Mouse (Mus musculus) spleen, postnatal 36 days (tissue): ENCODE measurements at regions not wholly inside any gene's neighbourhood (a gene's known extent, or its start where the extent isn't known, plus 50 kb on each side); places are given as distances from the start of the nearest gene placed in this dataset.

Experiments used
- DNase-seq, 2 experiments: peaks; one replicate each; pipeline ENCODE4 v3.0.0; 2022; ENCODE audit warnings: low spot score in 2 of 2, mixed read lengths in 1 of 2

DNA sequence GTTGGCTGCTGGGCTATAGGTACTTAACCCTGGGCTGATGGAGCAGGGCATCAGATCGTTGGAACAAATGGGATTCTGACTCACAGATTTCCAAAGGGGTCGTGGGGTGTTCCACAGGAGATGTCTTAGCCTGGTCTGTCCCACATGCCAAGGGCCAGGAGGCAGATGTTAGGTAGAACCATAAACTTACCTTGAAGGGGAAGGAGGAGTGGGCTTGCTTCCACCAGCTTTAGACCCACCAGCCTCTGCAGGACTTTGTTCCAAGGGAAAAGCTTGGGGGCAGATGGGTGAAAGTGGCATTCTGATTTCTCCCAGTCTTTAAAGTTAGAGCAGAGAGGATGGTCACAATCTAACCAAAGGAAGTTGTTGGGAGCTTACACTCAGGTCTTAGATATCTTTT, 165.7 kb upstream of the Agap1 start:
- DNase-seq = no peak

DNA sequence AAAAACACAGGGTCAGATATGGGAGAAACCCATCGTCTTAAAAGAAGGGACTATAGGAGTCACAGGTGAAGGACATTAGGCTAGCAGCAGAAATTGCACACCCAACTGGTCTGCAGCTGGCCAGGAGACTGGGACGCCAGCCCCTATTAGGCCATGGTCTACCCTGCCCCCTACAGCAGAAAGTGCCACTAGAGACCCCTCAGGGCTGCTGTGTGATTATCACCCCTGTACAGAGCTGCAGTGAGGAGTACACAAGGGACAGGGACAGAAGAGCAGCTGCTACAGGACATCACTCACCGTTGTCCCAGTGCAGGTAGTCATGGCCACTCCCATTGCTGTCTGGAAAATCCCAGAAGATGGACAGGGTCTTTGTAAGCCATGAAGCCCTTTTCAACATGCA, 157.9 kb upstream of the Agap1 start:
- no peak for DNase-seq

DNA sequence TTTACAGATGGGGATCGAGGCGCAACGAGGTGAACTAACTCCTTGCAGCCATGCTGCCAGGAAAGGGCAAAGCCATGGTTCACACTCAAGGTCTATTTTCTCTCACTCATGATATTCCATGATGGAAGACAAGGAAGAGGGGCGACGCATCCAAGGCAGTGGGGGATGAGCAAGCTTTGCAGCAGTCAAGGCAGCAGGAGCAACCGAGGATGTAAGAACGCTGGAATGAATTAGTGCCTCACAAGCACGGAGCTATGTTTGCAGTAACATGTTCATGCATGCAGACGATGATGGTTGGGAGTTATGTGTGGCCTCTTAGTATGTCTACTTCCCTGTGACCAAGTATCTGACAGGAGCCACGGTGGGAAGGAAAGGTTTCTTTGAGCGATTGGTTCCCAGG, 156.8 kb upstream of the Agap1 start:
- DNase-seq = no peak

DNA sequence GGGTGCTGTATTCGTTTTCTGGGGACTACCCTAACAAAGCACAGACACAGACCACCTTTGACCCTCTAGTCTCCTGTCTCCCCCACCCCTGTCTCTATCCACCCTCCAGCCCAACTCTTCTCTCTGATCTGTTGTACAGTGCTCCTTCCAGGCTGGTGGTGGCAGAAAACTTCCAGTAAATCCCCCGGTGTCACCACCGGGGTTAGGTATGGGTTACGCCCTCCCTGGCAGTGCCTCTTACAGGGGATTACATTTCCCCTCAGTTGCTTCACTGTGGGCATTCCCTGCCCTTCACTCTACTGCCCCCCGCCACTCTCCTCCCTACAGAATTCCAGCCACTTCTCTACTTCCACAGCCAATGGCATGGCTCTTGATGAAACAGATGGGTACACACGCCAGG, 153.5 kb upstream of the Agap1 start:
- no peak for DNase-seq

DNA sequence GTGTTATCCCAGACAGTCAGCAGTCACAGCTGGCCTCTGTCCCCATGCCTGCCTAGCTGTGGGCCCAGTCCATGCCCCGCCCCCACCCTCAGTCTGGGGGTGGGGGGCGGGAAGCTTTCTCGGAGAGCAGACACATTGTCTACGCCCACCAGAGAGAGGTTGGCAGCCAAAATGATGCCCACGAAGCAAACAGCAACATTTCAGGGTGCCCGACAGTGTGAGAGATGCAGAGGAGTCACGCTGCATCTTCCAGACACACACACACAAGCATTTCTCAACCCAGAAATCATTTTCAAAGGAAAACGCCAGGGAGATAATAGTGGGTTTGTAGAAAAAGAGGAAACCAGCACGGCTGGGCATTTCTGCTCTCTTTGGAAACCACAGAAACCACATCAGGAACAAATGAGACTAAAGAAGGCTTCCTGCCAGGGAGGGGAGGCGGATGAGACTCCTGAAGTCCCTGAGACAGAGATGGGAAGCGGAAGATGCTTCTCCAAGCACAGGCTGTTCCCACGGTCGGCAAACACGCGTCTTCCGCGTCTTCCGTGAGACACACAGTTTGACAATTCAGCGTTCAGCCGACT, 152.1 kb upstream of the Agap1 start:
- peak; percentile 13 to 28 for DNase-seq

DNA sequence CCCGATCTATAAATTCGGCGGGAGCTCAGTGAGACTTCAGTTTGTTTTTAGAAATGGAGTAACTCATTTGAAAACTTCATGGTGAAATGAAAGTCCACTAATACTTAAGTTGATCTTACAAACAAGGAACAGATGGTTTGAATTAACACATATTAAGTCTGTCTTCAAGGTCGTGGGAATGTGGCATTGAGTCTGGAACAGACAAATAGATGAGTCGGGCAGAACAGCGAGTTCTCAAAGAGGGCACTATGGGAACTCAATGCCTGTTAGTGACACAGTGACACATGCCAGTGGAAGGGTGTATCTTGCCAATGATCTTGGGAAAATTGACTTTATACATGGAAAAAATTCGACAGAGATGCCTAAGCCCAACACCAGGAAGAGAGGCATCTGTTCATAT, 149.4 kb upstream of the Agap1 start:
- DNase-seq = no peak

DNA sequence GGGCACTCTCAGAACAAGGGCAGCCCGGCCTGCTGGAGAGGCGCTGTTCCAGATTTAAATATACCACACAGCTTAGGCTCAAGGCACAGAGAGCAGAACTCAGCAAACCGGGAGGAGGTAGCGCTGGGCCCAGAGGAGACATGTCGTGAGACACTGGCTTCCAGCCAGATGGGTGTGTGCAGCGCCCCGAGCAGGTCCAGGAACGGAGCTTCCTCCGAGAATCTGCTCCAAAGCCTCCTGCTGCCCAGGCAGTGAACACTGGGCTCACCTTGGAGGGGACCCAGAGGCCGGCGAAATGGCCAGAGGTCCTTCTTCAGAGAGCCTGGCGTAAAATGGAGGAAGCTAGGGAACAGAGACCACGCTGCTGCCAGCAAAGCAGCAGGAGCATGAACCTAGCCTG, 145.8 kb upstream of the Agap1 start:
- DNase-seq = no peak

DNA sequence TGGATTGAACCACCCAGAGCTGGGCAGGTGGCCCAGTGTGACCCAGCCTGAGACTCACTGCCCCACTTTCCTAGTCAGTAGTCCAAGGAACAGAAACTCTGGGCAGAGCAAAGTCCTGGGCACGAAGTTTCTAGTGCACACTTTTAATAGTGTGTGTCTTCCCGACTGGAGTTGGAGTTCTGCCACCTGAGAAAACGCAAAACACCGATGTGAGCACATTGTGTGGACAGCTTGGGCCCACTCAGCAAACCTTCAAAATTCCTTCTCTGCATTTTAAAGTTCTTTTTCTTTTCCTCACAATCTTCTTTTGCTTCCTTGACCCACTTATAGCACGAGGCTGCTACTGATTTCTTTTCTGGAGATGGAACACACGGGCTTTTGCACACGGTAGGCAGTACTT, 141.5 kb upstream of the Agap1 start:
- DNase-seq = no peak

DNA sequence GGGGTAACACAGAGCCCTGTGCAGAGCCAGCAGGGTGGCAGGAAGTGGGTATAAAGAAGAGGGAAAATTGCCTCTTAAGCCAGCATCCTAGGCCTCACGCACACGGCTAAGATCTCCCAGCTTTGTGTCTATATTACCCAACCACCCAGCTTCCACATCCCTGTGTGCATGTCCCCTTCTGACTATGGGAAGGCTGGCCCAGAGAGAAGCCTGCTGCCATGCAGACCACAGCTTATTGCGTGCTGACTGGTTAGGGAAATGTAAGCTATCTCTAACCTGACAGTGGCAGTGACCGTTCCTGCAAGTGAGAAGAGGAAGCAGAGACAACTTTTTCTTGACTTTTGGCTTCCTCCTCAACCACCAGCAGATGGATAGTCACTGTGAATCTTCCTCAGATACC, 136.7 kb upstream of the Agap1 start:
- DNase-seq = no peak

DNA sequence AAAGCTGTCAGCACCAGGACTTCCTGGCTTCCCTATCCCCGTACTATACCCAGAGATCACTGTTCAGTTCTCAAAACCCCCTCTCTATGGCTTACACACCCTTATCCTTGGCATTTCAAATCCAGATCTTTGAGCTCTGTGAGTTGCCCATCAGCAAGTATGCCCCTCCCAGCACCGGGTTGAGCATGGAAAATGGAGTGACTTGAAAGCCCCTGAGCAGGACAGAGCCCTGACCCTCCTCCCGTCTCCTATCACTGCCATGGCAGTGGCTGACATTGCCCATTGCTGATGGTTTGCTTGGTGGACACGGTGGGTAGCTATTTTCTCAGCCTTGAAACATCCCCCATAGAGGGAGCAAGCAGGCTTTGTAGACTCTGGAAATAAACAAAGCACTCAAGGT, 135.9 kb upstream of the Agap1 start:
- no peak for DNase-seq

DNA sequence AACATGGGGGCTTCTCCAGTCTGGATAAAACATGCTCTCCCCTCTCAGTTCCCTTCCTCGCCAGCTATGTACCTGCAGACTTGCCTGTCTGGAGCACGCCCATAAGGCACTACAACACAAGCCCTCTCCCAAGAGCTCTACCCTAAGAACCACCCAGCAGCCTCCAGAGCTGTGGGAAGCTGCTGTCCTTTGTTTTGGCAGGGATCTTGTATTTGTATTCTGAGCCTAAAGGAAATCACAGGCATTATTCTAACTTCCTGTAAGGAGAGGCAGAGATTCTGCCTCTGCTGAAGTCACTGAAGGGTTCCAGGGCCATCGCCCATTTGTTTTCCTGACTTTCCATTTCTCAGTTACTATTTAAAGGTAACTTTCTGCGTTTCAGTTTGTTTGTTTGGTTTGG, 132.0 kb upstream of the Agap1 start:
- no peak for DNase-seq

DNA sequence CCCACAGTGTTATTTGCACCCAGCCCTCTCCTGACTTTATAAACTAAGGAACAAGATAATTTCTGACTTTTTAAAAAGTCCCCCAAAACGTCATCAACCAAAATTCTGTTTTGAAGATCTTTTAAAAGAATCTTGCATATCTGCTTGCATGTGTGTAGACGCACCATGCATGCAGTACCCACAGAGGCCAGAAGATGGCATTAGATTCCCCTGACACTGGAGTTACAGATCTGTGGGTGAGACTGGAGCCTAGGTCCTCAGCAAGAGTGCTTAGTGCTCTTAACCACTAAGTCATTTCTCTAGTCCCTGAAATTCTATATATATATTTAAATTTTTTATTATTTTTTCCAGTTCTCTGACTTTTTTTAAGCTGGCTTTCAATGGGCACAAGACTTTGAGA, 131.5 kb upstream of the Agap1 start:
- no peak for DNase-seq

DNA sequence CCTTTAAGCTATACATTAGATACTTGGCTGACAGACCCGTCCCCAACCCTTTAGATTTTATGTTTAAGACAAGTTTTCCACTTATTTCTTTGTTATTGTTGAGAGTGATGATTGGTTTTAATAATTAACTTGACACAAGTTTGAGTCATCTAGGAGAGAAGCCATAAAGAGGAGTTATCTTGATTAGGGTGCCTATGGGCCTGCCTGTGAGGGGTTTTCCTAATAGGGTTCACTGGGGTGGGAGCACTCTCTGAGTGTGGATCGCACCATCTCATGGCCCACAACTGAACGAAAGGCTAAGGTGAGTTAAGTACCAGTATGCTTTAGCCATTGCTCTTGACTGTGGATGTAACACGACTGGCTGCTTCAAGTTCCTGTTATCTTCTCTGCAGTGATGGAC, 123.3 kb upstream of the Agap1 start:
- DNase-seq = no peak

DNA sequence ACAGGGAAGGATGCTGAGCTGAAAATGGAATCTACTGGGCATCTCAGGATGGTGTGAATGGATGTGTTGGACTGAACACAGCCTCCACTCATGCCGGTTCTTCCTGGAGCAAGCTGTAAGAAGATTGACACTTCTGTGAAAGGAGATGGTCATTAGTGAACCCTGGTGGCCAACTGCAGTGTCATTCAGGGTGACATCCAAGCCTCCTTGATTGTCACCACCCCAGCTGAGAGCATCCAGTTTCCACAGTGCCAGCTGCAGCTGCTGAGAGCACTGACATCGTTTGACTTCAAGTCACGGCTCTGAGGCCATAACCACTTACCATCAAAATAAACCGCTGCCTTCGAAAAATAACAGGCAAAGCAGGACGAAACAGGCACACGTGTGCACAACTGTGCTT, 121.9 kb upstream of the Agap1 start:
- no peak for DNase-seq

DNA sequence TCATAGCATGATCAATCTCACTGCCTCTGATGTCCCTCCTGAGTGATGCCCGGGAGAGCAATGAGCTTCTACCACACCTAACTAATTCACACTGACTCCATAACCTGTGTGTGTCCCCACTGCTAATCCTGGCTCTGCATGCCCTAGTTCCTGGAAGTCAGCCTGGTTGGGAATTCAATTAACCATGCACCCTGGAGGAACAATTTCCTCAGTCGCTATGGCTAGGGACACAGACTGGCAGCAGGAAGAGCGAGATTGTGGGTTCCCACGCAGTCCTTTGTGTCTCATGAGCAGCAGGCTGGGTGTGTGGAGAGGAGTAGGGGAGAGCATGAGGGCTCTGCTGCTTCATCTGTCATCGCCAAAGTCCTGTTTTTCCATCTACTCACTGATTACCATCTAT, 116.7 kb upstream of the Agap1 start:
- DNase-seq = no peak

DNA sequence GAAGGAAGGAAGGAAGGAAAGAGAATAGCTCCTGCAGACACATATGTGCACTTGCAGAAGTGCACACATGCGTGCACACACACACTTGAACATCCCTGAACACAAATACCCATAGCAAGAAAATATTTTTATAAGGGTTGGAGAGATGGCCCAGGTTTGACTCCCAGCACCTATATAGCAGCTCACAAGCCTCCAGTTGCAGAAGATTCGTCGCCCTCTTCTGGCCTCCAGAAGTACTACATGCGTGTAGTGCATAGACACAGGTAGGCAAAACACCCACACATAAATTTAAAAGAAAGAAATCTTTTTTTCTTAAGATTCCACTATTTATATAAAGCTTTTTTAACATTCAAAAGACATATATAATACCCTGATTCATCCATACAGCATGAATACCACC, 111.8 kb upstream of the Agap1 start:
- no peak for DNase-seq

DNA sequence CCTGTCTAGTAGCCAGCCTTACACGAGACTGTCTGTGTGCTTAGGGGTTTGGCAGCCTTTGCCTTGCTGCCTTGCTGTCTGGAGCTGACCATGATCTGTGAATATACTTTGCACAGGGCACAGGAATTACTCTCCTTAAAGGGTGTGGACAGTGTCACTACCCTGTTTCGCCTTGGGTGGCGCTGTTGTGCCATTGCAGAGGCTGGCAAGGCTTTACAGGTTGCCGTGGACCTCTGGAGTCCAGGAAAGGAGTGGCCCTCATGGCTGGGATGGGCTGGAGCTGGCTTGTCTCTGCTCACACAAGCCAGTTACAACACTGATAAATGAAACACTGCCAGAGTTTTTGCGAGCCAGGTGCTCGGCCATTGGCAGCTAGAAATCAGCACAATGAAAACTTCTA, 110.1 kb upstream of the Agap1 start:
- DNase-seq = no peak

DNA sequence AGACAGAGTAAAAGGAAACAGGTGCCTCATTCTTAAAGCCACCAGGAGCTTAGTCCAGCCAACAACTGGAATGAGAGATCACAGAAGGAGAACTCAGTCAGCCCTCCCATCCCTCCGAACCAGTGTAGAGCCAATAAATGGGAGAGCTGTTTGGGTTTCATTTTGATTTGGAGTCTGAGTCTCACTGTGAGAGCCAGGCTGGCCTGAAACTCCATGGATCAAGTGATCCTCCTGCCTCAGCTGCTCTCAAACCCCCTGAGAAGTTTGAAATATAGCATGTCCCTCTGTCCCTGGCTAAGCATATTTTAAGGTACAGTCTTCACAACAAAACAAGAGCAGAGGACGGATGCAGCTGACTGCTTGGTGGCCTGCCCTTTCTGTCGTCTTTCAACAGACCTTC, 107.3 kb upstream of the Agap1 start:
- no peak for DNase-seq

DNA sequence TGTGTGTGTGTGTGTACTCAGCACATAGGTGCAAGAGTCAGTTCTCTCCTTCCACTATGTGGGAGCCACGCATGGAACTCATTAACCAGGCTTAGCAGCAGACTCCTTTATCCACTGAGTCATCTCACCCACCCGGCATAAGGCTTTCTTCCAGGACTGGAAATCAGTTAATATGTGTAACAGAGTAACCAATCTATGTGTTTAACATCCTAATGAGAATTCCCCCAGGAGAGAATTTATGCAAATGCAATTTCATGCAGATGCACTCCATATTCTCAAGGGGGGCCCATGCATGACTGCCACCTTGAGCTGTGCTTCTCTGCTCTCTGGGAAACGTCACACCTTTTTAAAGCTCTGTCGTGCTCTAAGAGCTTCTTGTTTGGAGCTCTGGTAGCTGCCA, 101.7 kb upstream of the Agap1 start:
- no peak for DNase-seq

DNA sequence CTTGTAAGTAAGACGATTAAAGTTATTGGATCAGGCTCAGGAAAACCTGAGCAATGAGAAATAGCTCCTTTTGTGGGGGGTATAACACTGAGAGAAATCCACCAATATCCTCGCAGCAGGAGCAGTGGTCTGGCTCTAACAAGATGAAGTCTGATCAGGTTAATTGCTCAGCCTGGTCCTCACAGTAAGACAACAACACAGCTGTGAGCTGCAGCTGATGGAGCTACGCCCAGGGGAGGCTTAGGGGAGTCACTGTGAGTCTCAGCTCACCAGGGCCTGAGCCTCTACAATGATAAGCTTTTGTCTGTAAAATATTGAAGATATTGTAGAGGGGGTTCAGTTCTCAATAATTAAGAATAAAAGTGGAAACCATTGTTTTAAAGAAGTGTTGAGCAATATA, 95.3 kb upstream of the Agap1 start:
- DNase-seq = no peak

DNA sequence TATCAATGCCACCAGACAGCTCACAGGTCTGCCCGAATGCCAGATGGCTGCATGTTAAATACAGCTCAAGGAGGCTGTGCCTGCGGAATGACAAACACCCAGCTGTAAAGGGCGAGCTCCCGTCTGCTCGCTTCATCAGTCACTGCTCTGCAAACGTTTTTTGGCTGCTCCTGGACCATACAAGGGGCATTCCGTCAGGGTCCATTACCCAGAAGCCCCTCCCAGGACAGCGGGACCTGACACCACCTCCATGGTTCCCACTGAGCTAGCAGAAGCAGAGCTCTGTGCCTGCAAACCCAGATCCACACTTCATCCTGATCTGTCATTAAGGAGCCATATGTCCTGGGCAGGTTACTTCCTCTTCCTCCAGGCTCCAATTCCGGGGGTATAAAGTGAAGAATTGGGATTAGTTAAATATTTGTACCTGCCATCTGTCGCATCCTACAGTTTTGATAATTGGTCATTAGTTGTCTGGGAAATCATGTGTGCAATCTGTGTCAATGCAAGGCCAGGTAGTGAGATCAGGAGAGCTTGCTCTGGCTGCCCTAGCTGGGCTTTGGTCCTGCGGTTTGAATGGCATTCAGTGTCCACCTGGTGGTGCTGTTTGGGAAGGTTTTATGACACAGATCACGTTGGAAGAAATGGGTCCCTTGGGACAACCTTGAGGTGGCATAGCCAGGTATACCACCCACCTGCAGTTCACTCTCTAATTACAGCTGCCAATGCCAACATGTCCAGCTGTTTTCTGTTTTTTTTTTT, 89.9 kb upstream of the Agap1 start:
- DNase-seq = no peak

DNA sequence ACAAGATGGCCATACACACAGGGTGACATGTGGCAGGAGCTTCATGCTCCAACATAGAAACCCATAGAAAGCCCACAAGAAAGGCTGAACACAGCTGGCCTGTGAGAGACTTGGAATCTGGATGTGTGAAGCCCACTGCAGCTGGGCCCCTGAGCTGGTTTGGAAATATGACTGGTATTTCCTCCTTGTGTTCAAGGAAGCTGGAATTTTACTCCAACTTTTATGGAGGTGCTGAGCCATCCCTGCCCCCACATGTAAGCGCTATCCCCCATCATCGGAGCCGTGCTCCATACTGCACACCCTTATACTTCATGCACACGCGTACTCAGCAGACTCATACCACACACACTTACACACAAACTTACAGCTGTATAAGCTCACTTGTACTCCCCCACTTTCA, 87.7 kb upstream of the Agap1 start:
- DNase-seq = no peak

DNA sequence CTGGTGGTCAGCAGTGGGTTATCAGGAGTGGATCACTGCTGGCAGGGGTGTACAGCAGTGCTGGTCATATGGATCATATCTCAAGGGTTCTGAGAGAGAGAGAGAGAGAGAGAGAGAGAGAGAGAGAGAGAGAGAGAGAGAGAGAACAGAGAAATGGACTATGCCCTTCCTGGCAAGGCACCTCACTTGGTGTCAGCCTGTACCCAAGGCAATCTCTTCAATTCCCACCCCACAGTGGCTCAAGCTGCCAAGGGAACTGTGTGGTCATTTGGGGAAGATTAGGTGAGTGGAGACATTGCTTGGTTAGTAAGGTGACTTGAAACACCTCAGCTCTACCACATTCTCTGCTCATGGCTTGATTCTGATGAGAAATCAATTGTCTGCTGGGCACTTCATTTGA, 80.8 kb upstream of the Agap1 start:
- no peak for DNase-seq

DNA sequence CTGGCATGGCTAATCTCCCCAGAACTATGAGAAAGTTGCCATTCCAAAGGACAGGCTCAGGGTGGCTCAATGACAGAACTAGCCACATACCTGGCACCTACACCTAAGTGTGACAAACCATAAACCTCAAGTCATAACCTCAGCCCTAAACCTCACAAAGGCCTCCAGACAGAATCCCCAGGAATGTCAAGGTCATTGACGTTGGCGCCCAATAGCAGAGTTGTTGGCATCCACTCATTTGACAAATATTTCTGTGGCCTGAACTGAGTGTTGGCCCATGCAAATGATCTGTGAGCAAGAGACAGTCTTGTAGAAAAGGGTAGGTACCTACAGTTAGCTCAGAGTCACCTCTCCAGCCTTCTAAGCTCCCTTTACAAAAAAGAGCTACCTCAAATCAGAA, 80.3 kb upstream of the Agap1 start:
- DNase-seq = no peak
